Mouse (Mus musculus) olfactory bulb, adult 2 months (tissue): ENCODE data around the gene Dcaf8.
"Not testable (repeated sequence)": the region's sequence is repeated elsewhere in the genome, so short reads cannot be mapped to it uniquely, and the experiment has no call there.

Source experiments
- CTCF ChIP-seq: fragments of 200-500 bp; IDR thresholded peaks from 2 replicates; pipeline ENCODE4 v1.5.1; 2012; ENCODE audit warnings: low read depth, mild to moderate bottlenecking, low read length, moderate library complexity; ENCODE audit not compliant: insufficient read depth
- POLR2A ChIP-seq: fragments of 200-500 bp; IDR thresholded peaks from 2 replicates; pipeline ENCODE4 v1.6.1; 2012; ENCODE audit warnings: mild to moderate bottlenecking, low read depth, low read length, moderate library complexity; ENCODE audit not compliant: insufficient read depth

DNA sequence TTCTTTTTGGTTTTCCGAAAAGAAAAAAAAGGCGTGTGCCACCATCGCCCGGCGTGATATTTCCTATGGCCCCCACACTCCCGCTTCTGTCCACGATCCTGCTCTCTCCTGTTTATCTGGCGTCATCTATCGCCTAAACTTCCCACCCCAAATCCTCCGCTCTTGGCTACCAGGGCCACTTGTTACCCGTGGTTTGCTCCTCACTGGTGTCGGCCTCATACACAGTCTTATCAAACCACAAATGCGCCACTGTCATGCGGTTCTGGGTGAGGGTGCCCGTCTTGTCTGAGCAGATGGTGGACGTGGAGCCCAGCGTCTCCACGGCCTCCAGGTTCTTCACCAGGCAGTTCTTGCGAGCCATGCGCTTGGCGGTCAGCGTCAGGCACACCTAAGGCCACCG lies 96.8 kb downstream of the Dcaf8 start:
- not testable (repeated sequence) for TF ChIP-seq CTCF, POLR2A
